Mouse (Mus musculus): ENCODE measurements around the gene Col11a2. TPM values are rescaled to one million over a fixed set of nuclear protein-coding genes. Genes with fewer than 3 reads are reported as not detected.

Col11a2 gene
- total RNA-seq, 2 experiments from 2014 or later, result 3.0 to 9.6 TPM

DNA sequence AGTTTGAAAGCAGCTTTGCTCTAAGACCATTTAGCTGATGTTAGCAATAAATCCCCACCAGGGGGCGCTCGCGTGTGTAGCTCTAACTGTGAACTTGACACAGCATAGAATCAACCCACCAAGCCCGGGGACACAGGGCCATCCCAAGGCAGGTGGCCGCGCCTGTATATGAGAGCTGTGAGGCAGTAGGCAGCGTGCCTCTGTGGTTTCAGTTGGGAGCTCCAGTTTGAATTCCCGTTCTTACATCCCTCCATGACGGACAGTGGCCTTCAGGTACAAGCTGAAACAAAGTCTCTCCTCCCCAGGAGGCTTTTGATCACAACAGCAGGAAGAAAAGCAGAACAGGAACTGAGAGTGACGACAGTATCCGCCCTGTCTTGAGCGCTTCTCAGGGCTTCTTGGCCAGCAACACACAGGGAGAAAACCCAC, 62.4 kb downstream of the Col11a2 start:
- TF ChIP-seq CTCF (IDR thresholded peaks at IDR 0.05), result peak; percentile 93
- intact Hi-C loops (cut with DNase I), result loop anchor here (2.0 to 10.0 kb wide), 3 partner anchors 31 to 133 kb away; partner anchors contain the start of gene H2-Ob
- DNase-seq, result peak; percentile 93
- Histone ChIP-seq H3K27ac (peak overlapping the region; percentile 65), H3K4me3 (peak overlapping the region; percentile 65)

DNA sequence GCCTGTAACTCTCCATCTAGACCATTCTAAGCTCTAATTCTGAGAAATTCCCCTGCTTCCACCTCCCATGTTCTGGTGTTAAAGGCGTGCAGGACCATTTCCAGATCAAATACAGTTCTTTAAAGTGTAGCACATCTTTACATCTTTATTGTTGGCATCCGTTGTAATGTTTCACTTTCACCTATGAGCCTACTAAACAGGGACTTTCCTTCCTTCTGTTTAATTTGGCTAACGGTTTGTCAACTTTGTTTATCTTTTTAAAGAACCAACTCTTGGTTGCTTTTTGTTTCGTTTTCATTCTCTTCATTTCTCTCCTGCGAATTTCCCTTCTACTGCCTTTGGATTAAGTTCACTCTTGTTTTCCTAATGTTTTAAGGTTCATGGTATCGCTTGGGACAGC, 63.6 kb downstream of the Col11a2 start:
- intact Hi-C loops (cut with DNase I), result loop anchor here (2.0 to 10.0 kb wide), 3 partner anchors 30 to 132 kb away; partner anchors contain the start of gene H2-Ob
- no peak for TF ChIP-seq CTCF (IDR thresholded peaks at IDR 0.05)
- Histone ChIP-seq H3K27ac (no peak overlapping the region), H3K4me3 (no peak overlapping the region)
- DNase-seq, result no peak

DNA sequence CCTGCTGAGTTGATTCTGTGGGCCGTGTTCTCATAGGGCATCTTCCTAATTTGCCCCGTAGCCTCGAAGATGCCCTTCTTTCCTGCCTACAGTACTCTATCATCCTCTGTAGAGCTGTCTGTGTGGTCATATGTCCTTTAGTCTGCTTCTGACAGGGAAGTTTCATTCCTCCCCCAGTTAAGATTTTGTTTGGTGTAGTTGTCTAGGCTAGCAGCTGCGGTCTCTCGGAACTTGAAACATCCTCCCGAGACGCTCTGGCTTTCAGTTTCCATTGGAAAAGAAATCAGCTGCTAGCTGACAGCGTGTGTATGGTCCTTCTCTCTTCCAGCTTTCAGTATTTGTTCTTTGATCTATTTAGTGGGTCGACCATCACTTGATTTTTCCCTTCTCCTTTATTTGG, 65.6 kb downstream of the Col11a2 start:
- Histone ChIP-seq H3K4me3 (no peak overlapping the region), H3K27ac (no peak overlapping the region)
- no peak for DNase-seq
- TF ChIP-seq CTCF (IDR thresholded peaks at IDR 0.05), result no peak
- intact Hi-C loops (cut with DNase I), result loop anchor here (5.0 to 10.0 kb wide), 2 partner anchors 68 to 130 kb away; partner anchors contain the start of genes Col11a2 and H2-Ob

DNA sequence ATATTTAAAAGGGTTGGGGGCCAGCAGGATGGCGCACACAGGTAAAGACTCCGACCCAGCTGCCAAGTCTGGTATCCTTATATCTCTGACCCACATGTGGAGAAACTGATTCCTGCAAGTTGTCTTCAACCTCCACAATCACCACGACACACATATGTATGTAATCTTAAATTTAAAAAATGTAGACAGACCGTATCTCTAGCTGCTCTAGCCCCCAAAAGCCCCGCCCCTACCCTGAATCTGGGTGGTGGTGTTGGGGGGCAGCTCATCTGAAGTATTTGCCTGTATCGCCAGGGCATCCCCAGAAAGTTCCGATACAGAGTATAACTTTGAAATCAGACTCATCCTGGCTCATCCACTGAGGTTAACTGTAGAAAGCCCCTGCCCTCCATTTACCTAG, 67.3 kb downstream of the Col11a2 start:
- Histone ChIP-seq H3K27ac (no peak overlapping the region), H3K4me3 (no peak overlapping the region)
- TF ChIP-seq CTCF (IDR thresholded peaks at IDR 0.05), result no peak
- intact Hi-C loops (cut with DNase I), result loop anchor here (5.0 to 10.0 kb wide), 2 partner anchors 69 to 128 kb away; partner anchors contain the start of genes Col11a2 and H2-Ob
- no peak for DNase-seq

DNA sequence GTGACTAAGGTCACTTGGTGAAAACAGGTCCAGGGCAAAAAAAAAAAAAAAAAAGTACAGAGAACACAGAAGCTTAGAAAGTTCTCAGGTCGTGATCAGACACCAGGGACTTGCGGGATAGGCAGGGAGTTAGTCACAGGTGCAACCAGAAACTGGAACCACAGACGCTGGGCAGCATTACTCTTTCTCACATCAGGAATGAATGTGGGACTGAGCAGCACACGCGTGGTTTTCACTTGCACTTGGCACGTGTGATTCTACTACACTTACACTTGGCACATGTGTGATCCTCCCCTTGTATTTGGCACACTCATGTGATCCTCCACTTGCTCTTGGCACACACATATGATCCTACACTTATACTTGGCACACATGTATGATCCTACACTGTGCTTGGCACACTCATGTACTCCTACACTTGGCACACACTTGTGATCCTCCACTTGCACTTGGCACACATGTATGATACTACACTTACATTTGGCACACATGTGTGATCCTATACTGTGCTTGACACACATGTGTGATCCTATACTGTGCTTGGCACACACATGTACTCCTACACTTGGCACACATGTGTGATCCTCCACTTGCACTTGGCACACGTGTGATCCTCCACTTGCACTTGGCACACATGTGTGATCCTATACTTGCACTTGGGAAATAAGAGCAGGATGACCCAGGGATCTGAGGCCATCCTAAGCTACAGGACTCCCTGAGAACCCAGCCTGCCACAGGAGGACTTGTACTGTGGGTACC, 68.1 kb downstream of the Col11a2 start:
- Histone ChIP-seq H3K27ac (no peak overlapping the region), H3K4me3 (no peak overlapping the region)
- no peak for TF ChIP-seq CTCF (IDR thresholded peaks at IDR 0.05)
- intact Hi-C loops (cut with DNase I), result loop anchor here (5.0 to 10.0 kb wide), 2 partner anchors 70 to 128 kb away; partner anchors contain the start of genes Col11a2 and H2-Ob
- no peak for DNase-seq

DNA sequence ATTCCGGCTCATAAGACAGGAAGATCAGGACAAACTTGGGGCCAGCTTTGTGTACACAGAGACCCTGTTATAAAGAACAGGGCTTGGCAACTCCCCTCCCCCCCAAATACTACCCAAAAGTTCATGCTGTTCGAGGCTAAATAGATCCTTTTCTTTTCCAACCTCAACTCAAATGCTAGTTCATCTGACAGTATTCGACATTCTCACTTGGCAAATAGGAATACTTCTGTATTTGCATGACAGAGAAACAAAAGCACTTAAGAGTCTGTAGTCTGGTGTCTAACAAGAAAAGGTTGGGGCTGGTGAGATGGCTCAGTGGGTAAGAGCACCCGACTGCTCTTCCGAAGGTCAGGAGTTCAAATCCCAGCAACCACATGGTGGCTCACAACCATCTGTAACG, 69.2 kb downstream of the Col11a2 start:
- no peak overlapping the region for H3K27ac ChIP-seq
- TF ChIP-seq CTCF (IDR thresholded peaks at IDR 0.05), result no peak
- H3K4me3 ChIP-seq, result no peak overlapping the region
- no peak for DNase-seq
- intact Hi-C loops (cut with DNase I), result loop anchor here (5.0 to 10.0 kb wide), 2 partner anchors 71 to 126 kb away; partner anchors contain the start of genes Col11a2 and H2-Ob

DNA sequence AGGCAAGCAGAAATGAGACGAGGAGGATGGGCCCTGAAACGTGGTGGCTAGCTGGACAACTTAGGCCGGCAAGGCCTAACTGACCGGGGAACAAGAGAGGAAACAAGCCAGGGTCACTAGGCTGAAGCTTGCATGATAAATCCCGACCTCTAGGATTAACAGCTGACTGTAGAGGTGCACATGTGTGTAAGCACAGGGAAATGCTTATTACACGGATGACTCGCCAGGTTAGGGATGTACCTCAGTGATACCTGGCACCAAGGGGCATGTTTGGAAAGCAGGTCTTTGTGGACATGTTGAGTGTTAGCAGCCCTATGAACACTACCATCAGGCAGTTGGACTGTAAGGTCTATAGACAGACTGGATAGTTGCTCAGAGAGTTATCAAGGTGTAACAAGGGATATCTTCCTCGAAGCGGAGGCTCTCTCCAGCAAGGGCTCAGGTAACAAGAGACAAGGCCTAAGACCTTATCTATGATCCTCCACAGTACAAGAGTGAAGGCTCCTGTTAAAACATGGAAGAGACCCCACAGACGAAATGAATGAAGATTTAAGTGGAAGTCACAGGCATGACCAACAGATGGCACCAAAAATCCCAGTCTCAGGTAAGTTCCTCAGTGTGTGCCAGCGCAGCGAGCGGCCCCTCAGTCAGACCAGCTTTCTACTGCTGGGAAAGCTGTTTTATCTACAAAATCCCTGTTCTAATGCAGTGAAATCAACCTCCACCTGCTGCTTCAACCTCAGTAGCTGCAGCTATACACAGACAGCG, 70.0 kb downstream of the Col11a2 start:
- Histone ChIP-seq H3K4me3 (no peak overlapping the region), H3K27ac (0 out of 2 replicates have a peak overlapping the region, but pooled peaks have one; percentile 5)
- no peak for DNase-seq
- TF ChIP-seq CTCF (IDR thresholded peaks at IDR 0.05), result peak; percentile 38; the same call in 1 of the 2 replicates
- intact Hi-C loops (cut with DNase I), result loop anchor here (5.0 to 10.0 kb wide), 2 partner anchors 72 to 126 kb away; partner anchors contain the start of genes Col11a2 and H2-Ob

DNA sequence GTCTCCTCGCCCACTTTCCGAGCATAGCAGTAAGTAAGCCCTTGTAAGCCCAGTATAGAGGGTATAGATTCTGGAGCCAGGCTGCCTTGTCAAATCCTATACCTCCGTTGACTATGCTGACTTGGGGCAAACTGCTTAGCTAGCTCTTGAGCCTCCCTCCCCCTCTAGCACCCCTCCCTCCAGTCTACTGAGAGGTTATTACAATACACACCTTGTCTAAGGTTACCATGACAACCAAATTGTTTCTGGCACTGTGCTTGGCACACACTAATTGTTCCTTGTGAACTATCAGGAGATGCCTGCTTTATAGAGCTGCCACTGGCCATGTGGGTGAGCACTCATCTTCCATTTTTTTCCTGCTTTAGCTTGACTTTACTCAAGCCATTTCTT, 70.6 kb downstream of the Col11a2 start:
- 0 out of 2 replicates have a peak overlapping the region, but pooled peaks have one; percentile 5 for H3K27ac ChIP-seq
- no peak for DNase-seq
- no peak for TF ChIP-seq CTCF (IDR thresholded peaks at IDR 0.05)
- no peak overlapping the region for H3K4me3 ChIP-seq
- intact Hi-C loops (cut with DNase I), result loop anchor here (5.0 to 10.0 kb wide), 2 partner anchors 72 to 125 kb away; partner anchors contain the start of genes Col11a2 and H2-Ob

DNA sequence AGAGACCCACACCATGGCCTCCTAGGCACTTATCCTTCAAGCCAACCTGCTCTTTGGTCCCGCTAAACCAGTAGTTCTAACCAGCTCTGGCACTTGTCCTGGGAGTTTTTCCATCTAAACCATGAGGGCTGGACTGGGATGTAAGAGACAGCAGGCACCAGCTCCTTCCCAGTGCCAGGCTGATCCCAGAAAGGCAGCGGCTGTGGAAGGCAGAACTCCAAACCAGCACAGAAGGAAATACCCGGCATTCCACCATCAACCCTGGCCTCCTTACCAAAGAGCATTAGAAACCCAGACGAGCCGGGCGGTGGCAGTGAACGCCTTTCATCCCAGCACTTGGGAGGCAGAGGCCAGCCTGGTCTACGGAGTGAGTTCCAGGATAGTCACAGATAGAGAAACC, 71.1 kb downstream of the Col11a2 start:
- TF ChIP-seq CTCF (IDR thresholded peaks at IDR 0.05), result no peak
- Histone ChIP-seq H3K4me3 (no peak overlapping the region), H3K27ac (peak overlapping the region; percentile 20; the same call in 1 of the 2 replicates)
- DNase-seq, result no peak
- intact Hi-C loops (cut with DNase I), result no loop called here

DNA sequence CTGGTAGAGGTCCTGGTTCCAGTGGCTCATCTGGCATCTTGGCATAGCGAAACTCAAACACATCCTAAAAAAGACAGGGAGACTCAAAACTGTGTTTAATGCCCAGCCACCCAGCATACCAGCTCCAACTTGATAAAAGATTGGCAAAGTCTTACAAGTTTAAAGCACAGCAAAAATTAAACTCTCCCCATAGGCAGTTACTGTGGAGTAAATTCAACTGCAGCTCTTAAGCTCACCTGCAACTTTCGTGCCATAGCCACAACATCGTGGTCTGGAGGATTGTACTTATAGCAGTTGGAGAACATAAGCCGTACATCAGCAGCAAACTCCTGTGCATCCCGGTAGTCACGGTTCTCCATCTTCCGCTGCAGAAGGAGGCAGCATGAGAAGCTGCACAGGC, 74.9 kb downstream of the Col11a2 start:
- intact Hi-C loops (cut with DNase I), result no loop called here
- DNase-seq, result no peak
- TF ChIP-seq CTCF (IDR thresholded peaks at IDR 0.05), result no peak

More for the DNA sequence above, 74.9 kb downstream of the Col11a2 start:
- Histone ChIP-seq H3K27ac (no peak overlapping the region), H3K4me3 (no peak overlapping the region)

Small RNAs within 50 kb of the gene (microRNA-seq; reads per million reads assigned to microRNA genes)
- gene Mir219a-1 (not detected), gene Mir219c (not detected)

Other genes starting within 250 kb of the Col11a2 start
- gene Kank3, start 228.9 kb upstream of the Col11a2 start, total RNA-seq (2021), result 10 to 100 TPM; 15.7 to 24.5 TPM
- gene Rps28, start 214.9 kb upstream of the Col11a2 start, total RNA-seq (2021), result 100 to 1,000 TPM; 541 to 640 TPM
- gene Ndufa7, start 214.9 kb upstream of the Col11a2 start, total RNA-seq (2021), result 100 to 1,000 TPM; 351 to 407 TPM
- gene Cd320, start 196.3 kb upstream of the Col11a2 start, total RNA-seq (2021), result 10 to 100 TPM; 13.8 to 16.1 TPM
- not detected for gene Gm7029, start 165.6 kb upstream of the Col11a2 start, total RNA-seq (2021)
- under 1 TPM; 0.23 to 0.33 TPM for gene Kifc1, start 148.8 kb upstream of the Col11a2 start, total RNA-seq (2021)
- gene Platr17, start 134.3 kb upstream of the Col11a2 start, total RNA-seq (2021), result not detected
- 10 to 100 TPM; 13.3 to 13.9 TPM for gene Daxx, start 130.0 kb upstream of the Col11a2 start, total RNA-seq (2021)
- gene Tapbp, start 123.5 kb upstream of the Col11a2 start, total RNA-seq (2021), result 10 to 100 TPM; 34.0 to 44.4 TPM
- gene Zbtb22, start 123.5 kb upstream of the Col11a2 start, total RNA-seq (2021), result 10 to 100 TPM; 14.5 to 14.8 TPM
- 10 to 100 TPM; 31.4 to 34.0 TPM for gene Rgl2, start 109.9 kb upstream of the Col11a2 start, total RNA-seq (2021)
- gene Pfdn6, start 99.1 kb upstream of the Col11a2 start, total RNA-seq (2021), result 10 to 100 TPM; 51.2 to 67.6 TPM
- gene Wdr46, start 98.8 kb upstream of the Col11a2 start, total RNA-seq (2021), result 1 to 10 TPM; 8.6 to 8.8 TPM
- 1 to 10 TPM; 1.3 to 1.4 TPM for gene B3galt4, start 87.9 kb upstream of the Col11a2 start, total RNA-seq (2021)
- gene Vps52, start 83.6 kb upstream of the Col11a2 start, total RNA-seq (2021), result 10 to 100 TPM; 31.7 to 33.4 TPM
- gene Rps18, start 83.4 kb upstream of the Col11a2 start, total RNA-seq (2021), result 100 to 1,000 TPM; 364 to 443 TPM
- gene H2-K1, start 39.1 kb upstream of the Col11a2 start, total RNA-seq (2021), result 10 to 100 TPM; 28.2 to 41.1 TPM
- 10 to 100 TPM; 11.6 to 12.8 TPM for gene Ring1, start 14.8 kb upstream of the Col11a2 start, total RNA-seq (2021)
- 10 to 100 TPM; 69.9 to 82.3 TPM for gene H2-Ke6, start 11.4 kb upstream of the Col11a2 start, total RNA-seq (2021)
- gene Slc39a7, start 7.8 kb upstream of the Col11a2 start, total RNA-seq (2021), result 10 to 100 TPM; 44.6 to 49.5 TPM
- 10 to 100 TPM; 40.5 to 41.7 TPM for gene Rxrb, start 7.6 kb upstream of the Col11a2 start, total RNA-seq (2021)
- gene H2-Oa, start 52.9 kb downstream of the Col11a2 start, total RNA-seq (2021), result not detected
- 1 to 10 TPM; 3.0 to 3.1 TPM for gene H2-DMa, start 80.1 kb downstream of the Col11a2 start, total RNA-seq (2021)
- 10 to 100 TPM; 70.3 to 88.9 TPM for gene Brd2, start 83.2 kb downstream of the Col11a2 start, total RNA-seq (2021)
- gene H2-DMb2, start 103.9 kb downstream of the Col11a2 start, total RNA-seq (2021), result under 1 TPM; 0.46 to 0.47 TPM
- under 1 TPM; 0.38 to 0.61 TPM for gene H2-DMb1, start 113.6 kb downstream of the Col11a2 start, total RNA-seq (2021)
- 1 to 10 TPM in 1 of 2 experiments, under 1 TPM in 1; 0.74 to 1.5 TPM for gene Tap1, start 148.1 kb downstream of the Col11a2 start, total RNA-seq (2021)
- 1 to 10 TPM; 1.4 to 1.7 TPM for gene Psmb9, start 148.3 kb downstream of the Col11a2 start, total RNA-seq (2021)
- gene Psmb8, start 158.3 kb downstream of the Col11a2 start, total RNA-seq (2021), result 1 to 10 TPM; 2.2 to 3.4 TPM
- gene Tap2, start 164.1 kb downstream of the Col11a2 start, total RNA-seq (2021), result 1 to 10 TPM; 4.9 to 7.5 TPM
- under 1 TPM in 1 of 2 experiments, not detected in 1; 0.11 TPM for gene H2-Ob, start 199.5 kb downstream of the Col11a2 start, total RNA-seq (2021)
- gene H2-Ab1, start 218.3 kb downstream of the Col11a2 start, total RNA-seq (2021), result 1 to 10 TPM; 3.1 to 4.7 TPM
- gene H2-Aa, start 248.4 kb downstream of the Col11a2 start, total RNA-seq (2021), result 1 to 10 TPM; 5.3 to 6.0 TPM

Data from gastrocnemius, adult 2 months (tissue).